Comparison of ENCODE assay signal across 8 mouse cellular contexts in genomic region chr15:97247791-97248161, GRCm38 (mm10). TPM values are rescaled to one million over a fixed set of nuclear protein-coding genes. Genes with fewer than 3 reads are reported as not detected.
DNase-seq lines count a peak whose midpoint lies in the region; TF ChIP-seq lines count a peak whose summit lies in the region.

No protein-coding gene starts in this region.

- H3K4me3 ChIP-seq in left cerebral cortex, adult 2 months = peak overlapping the region; percentile 80

- peak; percentile 9 for TF ChIP-seq CTCF in left cerebral cortex, adult 2 months (IDR thresholded peaks at IDR 0.05)

- intact Hi-C loops in left cerebral cortex, adult 2 months (cut with DNase I) = loop anchor here (5.0 kb wide), 3 partner anchors 70 to 415 kb away; no protein-coding TSS in a partner anchor
- intact Hi-C loops in left cerebral cortex, postnatal 10 days (cut with DNase I) = no loop called here

- H3K27ac ChIP-seq in left cerebral cortex, adult 2 months = peak overlapping the region; percentile 80

- no peak for DNase-seq in left cerebral cortex, adult 2 months (ENCODE audit: extremely low spot score in 1 of 2, low spot score in 2 of 2)
- no peak for DNase-seq in left cerebral cortex, postnatal 10 days (ENCODE audit: extremely low spot score in 1 of 2, low spot score in 2 of 2)
- peak; percentile 45 for DNase-seq in ZHBTc4 (ENCODE audit: low read depth, low spot score)
- peak; percentile 39 to 54 for DNase-seq in heart, adult 9 months (ENCODE audit: low spot score in 2 of 2)
- DNase-seq in kidney, postnatal 25 days = peak; percentile 24 to 61
- peak; percentile 25 for DNase-seq in mesoderm, embryonic 11.5 days (ENCODE audit: low read depth, low spot score)
- peak; percentile 48 for DNase-seq in yolk sac, embryonic 10.5 days (ENCODE audit: low spot score)
- DNase-seq in urinary bladder, adult 18-20 months (ENCODE audit: low spot score in 2 of 2) = no peak

RNA-seq across cellular contexts. Expression of gene Amigo2, which starts 0.7 kb away (rescaled TPM):
- total RNA-seq in left cerebral cortex, adult 2 months (2021) = 1 to 10 TPM; 5.1 to 6.8 TPM
- 1 to 10 TPM; 6.8 to 6.9 TPM for total RNA-seq in left cerebral cortex, postnatal 10 days (2021)

RNA-seq across cellular contexts. Expression of gene Pced1b, which starts 0.9 kb away (rescaled TPM):
- 1 to 10 TPM; 6.3 TPM for total RNA-seq in left cerebral cortex, adult 2 months (2021)
- total RNA-seq in left cerebral cortex, postnatal 10 days (2021) = 1 to 10 TPM; 7.0 to 7.2 TPM

Comparison
In these comparisons a context has a peak if more than half of its experiments do, and no peak if none do; other contexts are left out.
1. DNase-seq: peak in ZHBTc4 (single experiment), heart, adult 9 months (2 of 2), kidney, postnatal 25 days (2 of 2), mesoderm, embryonic 11.5 days (single experiment) and yolk sac, embryonic 10.5 days (single experiment); none in left cerebral cortex, adult 2 months (0 of 2), left cerebral cortex, postnatal 10 days (0 of 2) and urinary bladder, adult 18-20 months (0 of 2).